Mouse (Mus musculus) cerebellum, adult 8-10 months (tissue): ENCODE measurements at regions not wholly inside any gene's neighbourhood (a gene's known extent, or its start where the extent isn't known, plus 50 kb on each side); places are given as distances from the start of the nearest gene placed in this dataset.
A peak's percentile ranks its signal among the peaks of the same experiment; 100 is the strongest.

Experiments
- DNase-seq: peaks from one replicate; pipeline ENCODE4 v3.0.0; 2022

GRCm38 (mm10) chr4:84108592-84108991, 566.5 kb downstream of the Bnc2 start:
- DNase-seq: no peak

- DNase-seq: no peak
Observed at GRCm38 (mm10) chr4:84109771-84110503, 565.1 kb downstream of the Bnc2 start.

GRCm38 (mm10) chr4:84114162-84115040, 560.7 kb downstream of the Bnc2 start:
- no peak for DNase-seq

GRCm38 (mm10) chr4:84118284-84118919, 556.7 kb downstream of the Bnc2 start:
- DNase-seq: no peak

- DNase-seq: no peak
Observed at GRCm38 (mm10) chr4:84119616-84120015, 555.5 kb downstream of the Bnc2 start.

GRCm38 (mm10) chr4:84120330-84120729, 554.7 kb downstream of the Bnc2 start:
- DNase-seq: no peak

GRCm38 (mm10) chr4:84121442-84121841, 553.6 kb downstream of the Bnc2 start:
- no peak for DNase-seq

GRCm38 (mm10) chr4:84126400-84126799, 548.7 kb downstream of the Bnc2 start:
- no peak for DNase-seq

GRCm38 (mm10) chr4:84127380-84127779, 547.7 kb downstream of the Bnc2 start:
- DNase-seq: no peak

- DNase-seq: peak; percentile 45
Observed at GRCm38 (mm10) chr4:84130840-84131547, 544.1 kb downstream of the Bnc2 start.

GRCm38 (mm10) chr4:84135740-84136139, 539.3 kb downstream of the Bnc2 start:
- DNase-seq: no peak

GRCm38 (mm10) chr4:84137171-84137919, 537.7 kb downstream of the Bnc2 start:
- peak; percentile 16 for DNase-seq

- DNase-seq: no peak
Observed at GRCm38 (mm10) chr4:84149149-84150050, 525.7 kb downstream of the Bnc2 start.

GRCm38 (mm10) chr4:84150698-84151097, 524.4 kb downstream of the Bnc2 start:
- no peak for DNase-seq

- no peak for DNase-seq
Observed at GRCm38 (mm10) chr4:84151247-84151646, 523.8 kb downstream of the Bnc2 start.

- no peak for DNase-seq
Observed at GRCm38 (mm10) chr4:84151971-84152450, 523.1 kb downstream of the Bnc2 start.

- DNase-seq: no peak
Observed at GRCm38 (mm10) chr4:84153571-84153970, 521.5 kb downstream of the Bnc2 start.

GRCm38 (mm10) chr4:84157911-84158647, 517.0 kb downstream of the Bnc2 start:
- no peak for DNase-seq

GRCm38 (mm10) chr4:84163362-84163761, 511.7 kb downstream of the Bnc2 start:
- DNase-seq: no peak

GRCm38 (mm10) chr4:84165256-84165655, 509.8 kb downstream of the Bnc2 start:
- no peak for DNase-seq
